Mouse (Mus musculus) midbrain, embryonic 10.5 days (tissue): ENCODE data around the gene Mob3a. TPM values are rescaled to one million over a fixed set of nuclear protein-coding genes. Genes with fewer than 3 reads are reported as not detected.

Experiments
- DNase-seq: peaks from one replicate; pipeline ENCODE4 v3.0.0-alpha.2; 2017; ENCODE audit warnings: low spot score
- H3K27ac ChIP-seq: fragments of 300-500 bp; sonication (generic); replicated peaks from 2 replicates; pipeline ENCODE4 v1.5.1; 2016; ENCODE audit warnings: mild to moderate bottlenecking
- H3K27me3 ChIP-seq: fragments of 300-500 bp; sonication (generic); 2 replicates; pipeline ENCODE4 v1.6.1; 2016; ENCODE audit warnings: low read depth, mild to moderate bottlenecking; ENCODE audit not compliant: poor library complexity, severe bottlenecking
- H3K36me3 ChIP-seq: fragments of 300-500 bp; sonication (generic); 2 replicates; pipeline ENCODE4 v1.6.1; 2016; ENCODE audit warnings: mild to moderate bottlenecking, moderate library complexity
- H3K4me1 ChIP-seq: fragments of 300-500 bp; sonication (generic); 2 replicates; pipeline ENCODE4 v1.6.1; 2016
- H3K4me3 ChIP-seq: fragments of 300-500 bp; sonication (generic); 2 replicates; pipeline ENCODE4 v1.5.1; 2016; ENCODE audit warnings: mild to moderate bottlenecking, moderate library complexity
- H3K9me3 ChIP-seq: fragments of 300-500 bp; sonication (generic); replicated peaks from 2 replicates; pipeline ENCODE4 v1.6.1; 2016; ENCODE audit warnings: mild to moderate bottlenecking
- WGBS: fragments of 180-500 bp; shearing (Covaris S2); methylation state at CpG from one replicate; pipeline ENCODE4 v1.1.7; 2016; 5-methylcytosine and 5-hydroxymethylcytosine counted together
- polyA plus RNA-seq: library from polyadenylated mRNA; unstranded; fragments of >200 nt; fragmentation: Nextera tagmentation; extraction: Ambion mirVana; gene quantifications from 2 replicates; pipeline ENCODE4 v1.2.1, GENCODE M21; 2016

The Mob3a gene
- polyA plus RNA-seq, 1 experiment from 2014 or later = 69.9 TPM

- H3K36me3 ChIP-seq = peaks cover 41% of the 10 kb centered on the region
- DNase-seq = no peak
- H3K27ac ChIP-seq = no peak overlapping the region
- H3K4me1 ChIP-seq = peaks cover 34% of the 10 kb centered on the region
- H3K27me3 ChIP-seq = no peaks in the 10 kb centered on the region
- H3K9me3 ChIP-seq = no peaks in the 10 kb centered on the region
- H3K4me3 ChIP-seq = no peak overlapping the region
- WGBS = 92% methylated on average over 6 of the region's 6 CpGs
These were observed 19.8 kb downstream of the Mob3a start for GRCm38 (mm10) chr10:80682003-80682402.

DNA sequence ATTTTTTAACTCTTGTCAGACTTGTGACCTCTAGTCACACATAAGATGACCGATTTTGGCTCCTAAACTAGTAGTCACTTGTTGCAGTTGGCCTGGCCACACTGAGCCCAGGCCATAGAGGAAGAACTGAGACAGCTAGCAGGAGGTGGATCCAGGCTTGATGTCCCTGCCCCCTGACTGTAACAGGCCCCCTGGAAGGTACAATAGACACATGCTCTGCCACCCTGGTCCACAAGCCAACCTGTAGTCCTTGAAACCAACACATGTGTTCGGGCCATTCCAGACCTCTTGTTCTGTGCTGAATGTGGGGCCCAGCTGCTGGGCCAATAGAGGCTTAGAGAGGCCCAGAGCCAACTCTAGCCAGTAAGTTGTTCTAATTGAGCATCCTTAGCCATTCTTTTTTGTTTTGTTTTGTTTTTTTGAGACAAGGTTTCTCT lies 21.5 kb downstream of the Mob3a start:
- no peak overlapping the region for H3K4me3 ChIP-seq
- no peaks in the 10 kb centered on the region for H3K9me3 ChIP-seq
- no peak overlapping the region for H3K27ac ChIP-seq
- H3K4me1 ChIP-seq = peaks cover 41% of the 10 kb centered on the region
- H3K36me3 ChIP-seq = peaks cover 23% of the 10 kb centered on the region
- 79% methylated on average over 2 of the region's 2 CpGs for WGBS
- no peak for DNase-seq
- H3K27me3 ChIP-seq = no peaks in the 10 kb centered on the region

DNA sequence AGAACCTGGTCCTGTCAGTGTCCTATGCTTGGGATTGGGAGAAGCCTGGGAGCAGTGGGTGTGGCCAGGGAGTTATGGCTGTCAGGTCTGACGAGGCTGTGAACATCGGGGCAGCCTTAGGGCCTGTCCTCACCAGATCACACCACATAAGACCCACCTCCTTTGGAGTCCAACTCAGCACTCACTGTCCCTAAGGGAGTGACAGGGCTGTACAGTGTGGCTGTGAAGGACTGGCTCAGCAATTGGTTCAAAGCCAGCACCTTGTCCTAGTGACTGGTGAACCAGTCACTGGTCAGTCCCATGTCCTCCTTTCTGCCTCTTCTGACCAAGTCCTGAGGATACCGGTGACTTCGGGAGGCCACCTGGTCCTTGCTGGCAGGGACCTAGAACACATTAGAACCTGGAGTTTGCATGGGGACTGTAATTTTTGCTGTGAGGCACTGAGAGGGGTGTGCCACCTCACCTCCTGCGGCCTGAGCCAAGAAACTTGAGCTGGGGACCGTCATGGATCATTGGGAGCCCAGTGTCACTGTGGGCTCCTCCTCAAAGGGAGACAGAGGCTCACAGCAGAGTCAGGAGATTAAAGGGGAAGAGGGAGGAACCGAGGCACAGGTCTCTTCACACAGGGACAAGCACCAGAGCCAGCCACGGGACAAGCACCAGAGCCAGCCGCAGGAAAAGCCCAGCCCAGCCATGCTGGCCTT lies 22.1 kb downstream of the Mob3a start:
- Histone ChIP-seq H3K9me3 (no peaks in the 10 kb centered on the region), H3K27ac (peak overlapping the region; percentile 97; the same call in 1 of the 2 replicates), H3K4me3 (no peak overlapping the region), H3K36me3 (peaks cover 18% of the 10 kb centered on the region), H3K27me3 (no peaks in the 10 kb centered on the region), H3K4me1 (peaks cover 47% of the 10 kb centered on the region)
- no peak for DNase-seq
- WGBS = 65% methylated on average over 9 of the region's 9 CpGs

DNA sequence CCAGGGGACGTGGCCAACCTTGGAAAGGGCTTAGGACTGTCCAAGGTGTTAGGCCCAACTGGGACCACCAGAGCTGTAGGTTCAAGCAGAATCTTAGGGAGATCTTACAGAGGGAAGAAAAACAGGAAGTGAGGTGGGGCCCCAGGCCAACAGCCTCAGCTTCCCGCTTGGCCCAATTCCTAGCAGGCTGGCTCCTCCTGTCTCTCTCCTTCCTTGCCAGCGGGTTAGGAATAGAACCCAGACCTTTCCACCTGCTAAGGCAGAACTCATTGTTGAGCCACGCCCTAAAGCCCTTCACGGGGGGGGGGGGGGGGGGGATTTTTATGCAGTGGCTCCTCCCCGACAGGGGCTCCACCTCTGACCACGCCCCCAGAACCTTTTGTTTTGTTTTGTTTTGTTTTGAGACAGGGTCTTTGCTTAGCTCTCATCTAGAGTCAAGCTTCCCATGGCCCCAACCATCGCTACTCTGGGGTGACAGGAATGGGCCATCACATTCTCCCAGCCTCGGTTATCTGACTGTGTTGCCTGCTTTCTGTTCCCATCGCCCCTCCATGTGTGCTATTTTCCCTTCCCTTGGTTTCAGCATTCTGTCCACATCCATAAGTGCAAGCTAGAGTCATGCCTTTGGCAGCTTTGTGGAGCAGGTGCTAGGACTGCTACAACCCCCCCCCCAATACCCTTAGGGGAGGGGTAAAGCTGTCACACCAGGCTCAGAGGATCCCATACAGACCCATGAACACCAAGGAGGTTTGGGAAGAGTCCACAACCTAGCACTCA lies 23.0 kb downstream of the Mob3a start:
- DNase-seq = no peak
- 62% methylated on average over 8 of the region's 10 CpGs for WGBS
- H3K4me1 ChIP-seq = peaks cover 56% of the 10 kb centered on the region
- 0 out of 2 replicates have a peak overlapping the region, but pooled peaks have one; percentile 86 for H3K4me3 ChIP-seq
- no peaks in the 10 kb centered on the region for H3K27me3 ChIP-seq
- H3K36me3 ChIP-seq = peaks cover 14% of the 10 kb centered on the region
- H3K9me3 ChIP-seq = no peaks in the 10 kb centered on the region
- peak overlapping the region; percentile 97 for H3K27ac ChIP-seq

DNA sequence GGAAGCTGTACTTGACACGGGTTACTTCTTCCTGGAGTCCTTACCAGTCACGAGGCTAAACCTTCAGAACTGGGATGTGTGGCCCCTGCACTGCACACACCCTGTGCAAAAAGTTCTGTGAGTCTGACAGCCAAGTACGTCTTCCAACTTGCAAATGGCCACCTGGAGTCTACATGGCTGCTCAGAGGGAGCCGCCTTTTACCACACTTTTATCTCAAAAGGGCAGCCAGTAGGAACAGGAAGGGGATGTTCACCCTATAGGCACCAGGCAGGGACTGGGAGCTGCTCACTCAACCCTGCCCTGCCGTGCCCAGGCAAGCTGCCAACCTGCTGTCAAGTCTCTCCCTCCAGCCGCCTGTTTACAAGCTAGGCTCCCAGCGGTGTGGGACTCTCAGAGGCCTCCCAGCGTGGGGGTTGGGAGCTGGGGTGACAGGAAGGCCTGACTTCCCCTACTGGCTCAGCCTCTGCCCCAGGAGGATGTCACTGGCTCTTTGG lies 23.8 kb downstream of the Mob3a start, which contains the start of gene Mknk2:
TSS of gene Mknk2 (minus strand) at position 171 of the 495 bp plus-strand sequence.
- Histone ChIP-seq H3K27ac (peak within 1 kb of the TSS; percentile 97), H3K9me3 (no peaks in the 10 kb centered on the region), H3K36me3 (peaks cover 14% of the 10 kb centered on the region), H3K4me1 (peaks cover 64% of the 10 kb centered on the region), H3K4me3 (peak within 1 kb of the TSS; percentile 86), H3K27me3 (no peaks in the 10 kb centered on the region)
- WGBS = 39% methylated on average over 8 of the region's 8 CpGs
- no peak for DNase-seq

- H3K36me3 ChIP-seq = peaks cover 18% of the 10 kb centered on the region
- DNase-seq = no peak
- H3K4me3 ChIP-seq = peak overlapping the region; percentile 86
- no peaks in the 10 kb centered on the region for H3K9me3 ChIP-seq
- H3K27ac ChIP-seq = peak overlapping the region; percentile 97
- no peaks in the 10 kb centered on the region for H3K27me3 ChIP-seq
- peaks cover 65% of the 10 kb centered on the region for H3K4me1 ChIP-seq
- WGBS = 44% methylated on average over 9 of the region's 9 CpGs
These were observed 24.5 kb downstream of the Mob3a start for GRCm38 (mm10) chr10:80677128-80677875.

DNA sequence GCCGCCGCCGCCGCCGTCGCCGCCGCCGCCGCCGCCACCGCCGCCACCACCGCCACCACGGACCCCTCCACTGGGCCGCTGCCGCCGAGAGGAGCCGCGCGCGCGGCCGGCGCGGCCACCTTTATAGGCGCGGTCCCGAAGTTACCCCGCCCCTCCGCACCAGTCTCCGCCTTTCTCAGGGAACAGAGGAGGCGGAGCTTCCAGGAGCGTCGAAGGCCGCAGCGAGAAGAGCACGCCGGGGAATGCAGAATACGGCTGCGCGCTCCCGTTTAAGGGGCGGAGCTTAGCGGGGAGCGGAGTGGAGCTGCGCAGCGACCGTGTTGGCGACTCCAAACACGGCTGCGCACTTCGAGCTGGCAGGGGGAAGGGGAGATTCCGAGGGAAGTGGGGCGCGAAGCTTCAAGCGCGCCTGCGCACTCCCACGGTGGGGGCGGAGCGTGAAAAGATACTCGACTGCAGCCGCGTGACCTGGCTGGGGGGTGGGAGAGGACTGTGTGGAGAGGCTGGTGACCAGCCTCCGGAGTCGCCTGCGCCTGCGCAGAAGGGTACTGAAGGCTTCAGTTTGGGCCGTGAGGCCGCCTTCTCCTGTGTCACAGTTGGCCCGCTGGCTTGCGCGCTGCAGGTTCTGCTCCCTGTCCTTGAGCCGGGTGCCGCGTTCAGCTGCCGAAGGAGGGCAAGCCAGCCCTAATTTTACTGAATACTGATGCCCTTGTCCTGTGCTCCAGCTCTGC lies 25.4 kb downstream of the Mob3a start:
- under 1% methylated on average over 78 of the region's 78 CpGs for WGBS
- Histone ChIP-seq H3K4me3 (peak overlapping the region; percentile 86), H3K36me3 (peaks cover 27% of the 10 kb centered on the region), H3K4me1 (peaks cover 65% of the 10 kb centered on the region), H3K27me3 (no peaks in the 10 kb centered on the region), H3K9me3 (no peaks in the 10 kb centered on the region), H3K27ac (peak overlapping the region; percentile 97)
- DNase-seq = peak; percentile 100

- Histone ChIP-seq H3K4me3 (peak overlapping the region; percentile 86), H3K27ac (peak overlapping the region; percentile 97), H3K9me3 (no peaks in the 10 kb centered on the region), H3K4me1 (peaks cover 65% of the 10 kb centered on the region), H3K27me3 (no peaks in the 10 kb centered on the region), H3K36me3 (peaks cover 35% of the 10 kb centered on the region)
- under 1% methylated on average over 53 of the region's 54 CpGs for WGBS
- DNase-seq = peak; percentile 53
These were observed 26.2 kb downstream of the Mob3a start for GRCm38 (mm10) chr10:80675405-80676197.

- H3K4me3 ChIP-seq = peak overlapping the region; percentile 86
- WGBS = 32% methylated on average over 6 of the region's 6 CpGs
- no peaks in the 10 kb centered on the region for H3K9me3 ChIP-seq
- H3K27me3 ChIP-seq = no peaks in the 10 kb centered on the region
- peak overlapping the region; percentile 97 for H3K27ac ChIP-seq
- no peak for DNase-seq
- peaks cover 42% of the 10 kb centered on the region for H3K36me3 ChIP-seq
- peaks cover 60% of the 10 kb centered on the region for H3K4me1 ChIP-seq
These were observed 26.8 kb downstream of the Mob3a start for GRCm38 (mm10) chr10:80674851-80675404.

DNA sequence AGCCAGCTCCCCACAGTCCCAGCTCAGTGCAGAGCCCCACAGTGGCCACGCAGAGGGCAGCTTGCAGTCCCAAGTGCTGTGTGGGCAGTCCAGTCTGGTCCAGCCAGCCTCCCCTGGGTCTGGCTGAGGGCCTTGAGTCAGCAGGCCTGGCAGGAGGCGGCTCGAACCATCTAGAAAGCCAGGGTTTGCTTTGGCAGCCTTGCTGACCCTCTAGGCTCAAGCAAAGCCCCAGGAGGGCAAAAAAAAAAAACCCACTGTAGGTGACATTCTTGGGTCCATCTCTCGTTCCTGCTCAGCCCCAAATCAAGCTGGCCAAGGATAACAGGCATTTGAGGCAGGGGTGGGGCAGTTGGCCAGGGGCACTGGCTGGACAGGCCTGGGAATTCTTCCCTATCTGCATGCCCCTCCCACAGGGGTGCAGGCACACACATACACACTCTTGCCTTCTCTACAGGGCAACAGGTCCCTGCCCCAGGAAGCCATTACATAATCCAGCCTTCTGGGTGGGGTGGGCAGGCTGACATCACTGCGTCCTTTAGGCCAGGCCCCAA lies 27.5 kb downstream of the Mob3a start:
- H3K36me3 ChIP-seq = peaks cover 49% of the 10 kb centered on the region
- 69% methylated on average over 5 of the region's 5 CpGs for WGBS
- H3K27me3 ChIP-seq = no peaks in the 10 kb centered on the region
- H3K9me3 ChIP-seq = no peaks in the 10 kb centered on the region
- H3K27ac ChIP-seq = 0 out of 2 replicates have a peak overlapping the region, but pooled peaks have one; percentile 4
- no peak for DNase-seq
- peak overlapping the region; percentile 86 for H3K4me3 ChIP-seq
- peaks cover 53% of the 10 kb centered on the region for H3K4me1 ChIP-seq

- Histone ChIP-seq H3K4me1 (peaks cover 48% of the 10 kb centered on the region), H3K4me3 (peak overlapping the region; percentile 86), H3K27me3 (no peaks in the 10 kb centered on the region), H3K36me3 (peaks cover 54% of the 10 kb centered on the region), H3K9me3 (no peaks in the 10 kb centered on the region), H3K27ac (0 out of 2 replicates have a peak overlapping the region, but pooled peaks have one; percentile 4)
- whole genome bisulfite sequencing = 95% methylated on average over 3 of the region's 3 CpGs
- no peak for DNase-seq
These were observed 28.1 kb downstream of the Mob3a start for GRCm38 (mm10) chr10:80673690-80674089.
